Mouse (Mus musculus) lung, postnatal 4 days (tissue): Measurements from ENCODE around the gene Yipf2.

ENCODE experiments used
- DNase-seq, 2 experiments: peaks; one replicate each; pipeline ENCODE4 v3.0.0; 2021

Yipf2 gene

GRCm38 (mm10) chr9:21592703-21593121 is at the start of gene Yipf2, which contains the start of gene Timm29:
Gene Yipf2, minus strand, starts transcription at chr9:21592828.
Gene Timm29, plus strand, starts transcription at chr9:21592722.
- DNase-seq: peak; percentile 91 to 94

DNA sequence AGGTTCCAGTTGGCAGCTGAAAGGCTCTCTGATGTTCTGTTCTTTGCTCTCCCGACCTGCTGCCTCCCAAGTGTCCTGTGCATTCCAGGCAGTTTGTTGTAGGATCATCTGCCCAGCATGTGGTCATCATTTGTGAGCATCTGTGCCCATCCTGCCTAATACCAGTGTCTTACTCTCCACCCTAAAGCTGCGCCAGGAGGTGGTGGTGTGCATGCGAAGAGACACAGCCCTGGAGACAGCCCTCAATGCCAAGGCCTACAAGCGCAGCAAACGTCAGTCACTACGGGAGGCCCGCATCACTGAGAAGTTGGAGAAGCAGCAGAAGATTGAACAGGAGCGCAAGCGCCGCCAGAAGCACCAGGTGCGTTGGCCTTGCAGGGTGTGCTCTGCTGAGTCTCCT is 46.4 kb upstream of the Yipf2 start:
- DNase-seq: no peak

DNA sequence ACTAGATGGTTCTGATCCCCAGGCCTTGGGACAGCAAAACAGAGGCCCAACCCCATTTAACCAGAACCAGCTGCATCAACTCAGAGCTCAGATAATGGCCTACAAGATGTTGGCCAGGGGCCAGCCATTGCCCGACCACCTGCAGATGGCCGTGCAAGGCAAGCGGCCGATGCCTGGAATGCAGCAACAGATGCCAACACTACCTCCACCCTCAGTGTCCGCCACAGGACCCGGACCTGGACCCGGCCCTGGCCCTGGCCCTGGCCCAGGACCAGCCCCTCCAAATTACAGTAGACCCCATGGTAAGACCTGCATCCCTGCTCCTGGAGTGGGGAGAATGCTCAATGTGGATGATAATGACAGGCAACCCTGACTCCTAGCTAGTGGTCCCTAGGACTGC is 43.0 kb upstream of the Yipf2 start:
- DNase-seq: no peak

- no peak for DNase-seq
Measured at GRCm38 (mm10) chr9:21633106-21633505, 40.5 kb upstream of the Yipf2 start.

DNA sequence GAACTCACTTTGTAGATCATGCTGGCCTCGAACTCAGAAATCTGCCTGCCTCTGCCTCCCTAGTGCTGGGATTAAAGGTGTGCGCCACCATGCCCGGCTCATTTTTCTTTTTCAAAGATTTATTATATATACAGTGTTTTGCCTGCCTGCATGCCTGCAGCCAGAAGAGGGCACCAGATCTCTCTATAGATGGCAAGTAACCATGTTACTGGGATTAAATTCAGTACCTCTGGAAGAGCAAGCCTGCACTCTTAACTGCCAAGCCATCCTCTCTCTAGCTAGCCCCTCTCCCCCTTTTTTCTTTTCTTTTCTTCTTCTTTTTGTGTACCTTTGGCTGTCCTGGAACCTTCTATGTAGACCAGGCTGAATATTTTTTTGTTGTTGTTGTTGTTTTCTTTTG is 38.0 kb upstream of the Yipf2 start:
- DNase-seq: peak in 1 of 2 experiments; percentile 53

- no peak for DNase-seq
Measured at GRCm38 (mm10) chr9:21627145-21627795, 34.6 kb upstream of the Yipf2 start.

GRCm38 (mm10) chr9:21626571-21626970 is 33.9 kb upstream of the Yipf2 start:
- no peak for DNase-seq

DNA sequence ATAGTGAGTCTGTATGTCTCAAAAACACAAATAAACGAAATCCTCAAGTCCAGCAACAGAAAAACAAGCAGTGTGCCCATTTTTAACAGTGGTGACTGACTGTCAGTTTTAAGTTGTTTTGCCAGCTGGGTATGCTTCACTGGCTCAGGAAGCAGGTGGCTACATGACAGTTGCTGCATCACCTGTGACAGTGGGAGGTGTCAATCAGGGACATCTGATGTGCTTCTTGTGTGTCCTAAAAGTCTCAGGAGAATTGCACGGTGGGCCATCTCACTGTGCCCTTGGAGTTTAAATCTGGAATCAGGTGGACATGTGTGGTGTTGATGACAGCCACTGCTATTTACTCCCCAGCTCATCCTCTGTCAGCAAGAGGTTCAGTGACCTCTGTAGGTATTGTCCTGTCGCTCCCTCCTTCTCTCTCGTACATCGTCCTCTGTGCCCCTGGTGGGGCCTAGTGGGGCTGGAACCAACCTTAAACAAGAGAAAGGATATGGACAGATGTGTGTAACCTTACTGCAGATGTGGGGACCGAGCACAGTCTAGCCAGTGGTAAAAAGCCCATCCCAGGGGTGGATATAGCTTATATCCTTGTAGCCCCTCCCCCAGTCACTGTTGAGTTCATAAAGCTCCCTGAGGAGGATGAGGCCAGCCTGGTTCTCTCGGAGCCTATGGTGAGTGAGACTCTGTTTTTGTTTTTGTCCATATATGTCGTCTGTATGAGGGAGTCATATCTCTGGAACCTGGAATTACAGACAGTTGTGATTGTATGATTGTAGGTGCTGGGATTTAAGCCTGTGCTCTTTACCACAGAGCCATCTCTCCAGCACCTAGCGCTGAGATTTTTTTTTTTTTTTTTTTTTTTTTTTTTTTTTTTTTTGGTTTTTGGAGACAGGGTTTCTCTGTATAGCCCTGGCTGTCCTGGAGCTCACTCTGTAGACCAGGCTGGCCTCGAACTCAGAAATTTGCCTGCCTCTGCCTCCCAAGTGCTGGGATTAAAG is 33.0 kb upstream of the Yipf2 start:
- no peak for DNase-seq

DNA sequence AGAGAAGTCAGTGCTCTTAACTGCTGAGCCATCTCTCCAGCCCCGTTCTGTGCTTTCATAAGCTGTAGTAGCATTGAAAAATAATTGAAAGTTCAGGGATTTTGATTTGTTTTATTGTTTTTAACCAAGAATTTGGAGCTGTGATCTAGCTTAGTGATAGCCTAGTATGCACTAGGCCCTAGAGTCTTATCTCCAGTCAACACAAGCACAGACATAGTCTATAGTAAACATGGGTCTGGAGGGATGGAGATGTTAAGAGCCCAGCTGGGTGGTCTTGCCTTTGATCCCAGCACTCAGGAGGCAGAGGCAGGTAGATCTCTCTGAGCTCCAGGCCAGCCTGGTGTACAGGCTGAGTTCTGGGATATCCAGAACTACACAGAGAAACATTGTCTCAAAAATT is 30.0 kb upstream of the Yipf2 start:
- no peak for DNase-seq

- no peak for DNase-seq
Measured at GRCm38 (mm10) chr9:21620229-21620628, 27.6 kb upstream of the Yipf2 start.

DNA sequence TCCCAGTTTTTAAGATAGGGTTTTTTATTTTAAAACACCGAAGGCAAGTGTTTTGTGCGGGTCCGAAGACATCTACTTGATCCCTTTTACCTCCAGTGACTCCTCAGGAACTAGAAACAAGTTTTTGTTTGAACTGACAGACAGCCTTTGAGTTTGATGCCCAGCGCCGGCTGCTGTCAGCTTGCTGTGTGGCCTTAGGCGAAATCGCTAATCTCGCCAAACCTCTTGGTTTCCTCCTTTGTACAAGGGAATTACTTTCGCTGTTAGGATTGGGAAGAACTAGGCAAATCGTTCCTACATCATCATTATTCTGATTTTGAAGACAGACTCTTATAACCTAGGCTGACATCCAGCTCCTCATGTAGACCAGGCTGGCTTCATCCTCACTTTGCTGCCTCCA is 24.4 kb upstream of the Yipf2 start:
- peak in 1 of 2 experiments; percentile 30 for DNase-seq

- peak; percentile 93 to 95 for DNase-seq
Measured at GRCm38 (mm10) chr9:21616232-21616781, 23.7 kb upstream of the Yipf2 start.

GRCm38 (mm10) chr9:21615617-21616231 is 23.1 kb upstream of the Yipf2 start, which contains the start of gene Smarca4:
Gene Smarca4, plus strand, starts transcription at chr9:21616169.
- DNase-seq: peak; percentile 100

GRCm38 (mm10) chr9:21614864-21615616 is 22.4 kb upstream of the Yipf2 start:
- no peak for DNase-seq

GRCm38 (mm10) chr9:21609861-21610260 is 17.2 kb upstream of the Yipf2 start:
- DNase-seq: peak; percentile 49 to 59

DNA sequence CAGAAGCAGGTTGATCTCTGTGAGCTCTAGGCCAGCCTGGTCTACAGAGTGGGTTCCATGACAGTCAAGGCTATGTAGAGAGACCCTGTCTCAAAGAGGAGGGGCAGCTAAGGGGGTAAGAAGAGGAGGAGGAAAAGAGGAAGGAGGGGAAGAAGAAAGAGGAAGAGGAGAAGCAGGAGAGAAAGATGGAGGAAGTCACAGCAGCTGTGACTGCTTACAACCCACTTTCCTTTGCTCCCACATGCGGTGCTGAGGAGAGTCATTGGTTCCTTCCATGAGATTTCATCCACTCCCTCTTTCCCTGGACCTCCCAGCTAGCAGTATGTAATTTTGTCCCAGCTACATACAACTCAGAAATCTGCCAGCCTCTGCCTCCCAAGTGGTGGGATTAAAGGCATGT is 14.0 kb upstream of the Yipf2 start:
- DNase-seq: no peak

DNA sequence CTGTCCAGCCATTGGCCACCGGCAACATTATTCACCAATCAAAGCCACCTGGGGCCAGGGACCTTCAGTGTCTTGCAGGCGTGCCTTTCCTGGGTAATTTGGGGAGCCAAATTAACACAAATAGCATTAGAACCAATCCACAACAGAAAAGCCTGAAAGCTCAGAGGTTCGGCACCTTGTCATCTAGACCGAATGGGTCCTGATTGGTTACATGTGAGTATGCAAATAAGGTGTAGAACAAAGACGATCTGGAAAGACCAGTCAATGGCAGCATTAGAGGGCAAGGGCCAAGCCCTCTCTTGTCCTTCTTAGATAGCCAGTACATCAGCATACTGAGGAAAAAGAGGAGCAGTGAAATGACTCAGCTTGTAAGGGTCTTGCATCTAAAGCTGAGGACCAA is 13.2 kb upstream of the Yipf2 start:
- DNase-seq: no peak

DNA sequence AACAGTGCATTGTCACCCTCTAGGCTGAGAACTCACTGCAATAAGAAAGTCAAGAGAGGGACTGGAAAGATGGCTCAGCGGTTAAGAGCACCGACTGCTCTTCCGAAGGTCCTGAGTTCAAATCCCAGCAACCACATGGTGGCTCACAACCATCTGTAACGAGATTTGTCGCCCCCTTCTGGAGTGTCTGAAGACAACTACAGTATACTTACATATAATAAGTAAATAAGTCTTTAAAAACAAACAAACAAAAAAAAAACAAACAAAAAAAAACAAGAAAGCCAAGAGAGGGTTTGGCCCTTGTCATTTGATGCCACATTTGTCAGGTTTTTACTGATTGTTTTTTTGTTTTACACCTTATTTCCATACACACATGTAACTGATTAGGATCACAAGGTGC is 11.5 kb upstream of the Yipf2 start:
- DNase-seq: no peak

- DNase-seq: peak; percentile 56 to 78
Measured at GRCm38 (mm10) chr9:21601722-21602399, 9.2 kb upstream of the Yipf2 start.

DNA sequence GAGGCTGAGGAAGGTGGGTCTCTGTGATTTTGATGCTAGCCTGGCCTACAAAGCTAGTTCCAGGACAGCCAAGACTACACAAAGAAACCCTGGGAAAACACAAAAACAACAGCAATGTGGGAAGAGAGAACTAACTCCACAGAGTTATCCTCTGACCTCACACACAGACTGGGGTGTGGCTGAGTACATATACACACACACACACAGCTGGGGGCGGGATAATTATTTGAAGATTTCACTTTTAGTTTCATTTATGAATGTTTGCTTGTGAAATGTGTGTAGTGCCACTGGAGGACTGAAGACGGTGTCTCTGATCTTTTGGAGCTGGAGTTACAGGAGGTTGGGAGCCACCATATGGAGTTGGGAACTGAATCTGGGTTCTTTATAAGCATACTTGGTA is 8.4 kb upstream of the Yipf2 start:
- no peak for DNase-seq

GRCm38 (mm10) chr9:21600186-21600585 is 7.6 kb upstream of the Yipf2 start:
- no peak for DNase-seq

DNA sequence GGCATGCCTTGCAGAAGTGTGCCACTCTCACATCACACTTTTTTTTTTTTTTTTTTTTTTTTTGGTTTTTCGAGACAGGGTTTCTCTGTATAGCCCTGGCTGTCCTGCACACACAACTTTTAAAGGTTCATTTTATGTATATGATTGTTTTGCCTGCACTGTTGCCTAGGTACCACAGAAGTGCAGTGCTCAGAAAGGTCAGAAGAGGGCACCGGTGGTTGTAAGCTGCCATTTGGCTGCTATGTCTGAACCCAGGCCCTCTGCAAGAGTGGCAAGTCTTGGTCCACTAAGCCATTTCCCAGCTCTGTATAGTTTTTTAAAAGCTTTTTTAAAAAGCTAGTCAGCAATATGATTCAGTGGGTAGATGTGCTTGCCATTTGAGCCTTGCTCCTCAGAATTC is 5.6 kb upstream of the Yipf2 start:
- DNase-seq: peak in 1 of 2 experiments; percentile 42
